Mouse (Mus musculus) megakaryocyte, embryonic 14.5 days (primary cell): ENCODE measurements around the gene Amd1. TPM values are rescaled to one million over a fixed set of nuclear protein-coding genes. Genes with fewer than 3 reads are reported as not detected.

ENCODE experiments used
- H3K27me3 ChIP-seq: replicated peaks from 2 replicates; pipeline ENCODE3; 2012; ENCODE audit warnings: inconsistent platforms
- H3K36me3 ChIP-seq: replicated peaks from 2 replicates; pipeline ENCODE3; 2012; ENCODE audit warnings: low read length, inconsistent platforms, mixed read lengths
- H3K4me1 ChIP-seq: 2 replicates; pipeline ENCODE4 v1.6.1; 2012; ENCODE audit warnings: inconsistent platforms
- H3K4me3 ChIP-seq: replicated peaks from 2 replicates; pipeline ENCODE3; 2012; ENCODE audit warnings: moderate library complexity, mild to moderate bottlenecking, inconsistent platforms
- H3K9me3 ChIP-seq: 2 replicates; pipeline ENCODE4 v1.6.1; 2012; ENCODE audit warnings: inconsistent platforms
- FLI1 ChIP-seq: IDR thresholded peaks from 2 replicates; pipeline ENCODE4 v1.6.1; 2012; ENCODE audit warnings: low read length, inconsistent platforms, mixed read lengths
- GATA1 ChIP-seq: IDR thresholded peaks from 3 replicates; pipeline ENCODE4 v1.6.1; 2012; ENCODE audit warnings: mixed read lengths, low read length, inconsistent platforms, borderline replicate concordance
- polyA plus RNA-seq: library from polyadenylated mRNA; stranded (reverse); fragments of >175 nt; gene quantifications from 2 replicates; pipeline ENCODE4 v1.2.3, GENCODE M21; 2012; ENCODE audit warnings: low replicate concordance; ENCODE audit not compliant: insufficient read depth

Amd1 gene
- 0.79 and 10.4 TPM in 2 replicates for polyA plus RNA-seq

DNA sequence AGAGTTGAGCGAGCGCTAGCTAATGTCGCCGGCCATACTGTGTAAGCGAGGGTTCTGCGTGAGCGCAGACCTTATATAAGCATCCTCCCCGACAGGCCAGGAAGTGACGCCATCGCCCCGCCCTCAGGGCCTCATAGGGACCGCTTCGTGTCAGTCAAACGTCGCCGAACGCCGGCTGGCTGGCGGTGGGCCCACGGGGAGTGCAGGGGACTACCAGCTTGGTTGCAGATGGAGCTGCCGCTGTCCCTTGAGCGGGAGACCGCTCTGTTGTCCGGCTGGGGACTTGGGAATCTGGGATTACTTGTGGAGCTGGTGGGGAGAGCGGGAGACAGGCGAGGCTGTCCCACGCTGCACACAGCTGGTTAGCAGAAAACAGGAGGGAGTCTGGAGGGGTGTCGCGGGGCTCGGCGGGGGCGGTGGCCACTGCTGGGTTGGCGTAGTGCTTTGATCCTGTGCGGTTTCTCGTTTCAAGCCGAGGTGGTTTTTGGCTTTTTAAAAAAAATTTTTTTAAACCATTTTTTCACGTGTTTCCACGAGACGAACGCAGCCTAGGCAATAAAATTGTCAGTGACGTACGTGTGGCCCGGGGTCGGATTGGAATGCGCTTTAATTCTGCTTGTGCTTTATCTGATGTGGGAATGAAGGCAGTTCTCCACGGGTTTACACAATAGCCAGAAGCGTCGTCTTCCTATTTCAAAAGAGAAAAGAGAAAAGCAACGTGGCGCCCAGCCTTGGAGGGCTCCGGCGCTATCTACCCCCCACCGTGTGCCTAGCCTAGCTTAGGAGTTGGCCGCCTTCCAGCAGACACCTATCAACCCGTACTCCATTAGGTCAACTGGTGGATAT, at the start of gene Amd1:
Gene Amd1 (minus strand): TSS at position 47 of the 846 bp plus-strand sequence.
- H3K4me1 ChIP-seq: peaks cover 26% of the 10 kb centered on the region
- H3K9me3 ChIP-seq: peaks cover 10% of the 10 kb centered on the region
- TF ChIP-seq GATA1 (peak; percentile 87; the same call in 2 of the 3 replicates), FLI1 (0 out of 2 replicates have a peak, but pooled peaks have one; percentile 31)
- H3K27me3 ChIP-seq: no peaks in the 10 kb centered on the region
- peak within 1 kb of the TSS; percentile 99 for H3K4me3 ChIP-seq
- peaks cover 36% of the 10 kb centered on the region for H3K36me3 ChIP-seq

GRCm38 (mm10) chr10:40351156-40351555, 49.2 kb upstream of the Amd1 start:
- peak overlapping the region; percentile 99 for H3K4me3 ChIP-seq
- H3K9me3 ChIP-seq: no peaks in the 10 kb centered on the region

GRCm38 (mm10) chr10:40350245-40350932, 48.4 kb upstream of the Amd1 start:
- Histone ChIP-seq H3K9me3 (no peaks in the 10 kb centered on the region), H3K36me3 (peaks cover 12% of the 10 kb centered on the region), H3K4me3 (peak overlapping the region; percentile 99), H3K27me3 (no peaks in the 10 kb centered on the region), H3K4me1 (peaks cover 61% of the 10 kb centered on the region)
- TF ChIP-seq FLI1: no peak
- TF ChIP-seq GATA1: no peak

More at GRCm38 (mm10) chr10:40351156-40351555, 49.2 kb upstream of the Amd1 start:
- Histone ChIP-seq H3K4me1 (peaks cover 59% of the 10 kb centered on the region), H3K27me3 (no peaks in the 10 kb centered on the region), H3K36me3 (peaks cover 12% of the 10 kb centered on the region)
- TF ChIP-seq GATA1 (no peak), FLI1 (no peak)

- H3K4me3 ChIP-seq: peak overlapping the region; percentile 99
- H3K36me3 ChIP-seq: peaks cover 10% of the 10 kb centered on the region
- peaks cover 61% of the 10 kb centered on the region for H3K4me1 ChIP-seq
- H3K9me3 ChIP-seq: no peaks in the 10 kb centered on the region
- H3K27me3 ChIP-seq: no peaks in the 10 kb centered on the region
- TF ChIP-seq GATA1 (no peak), FLI1 (no peak)
Observed at GRCm38 (mm10) chr10:40349631-40350177, 47.7 kb upstream of the Amd1 start.

- no peak for TF ChIP-seq FLI1
- peak; percentile 79; the same call in 2 of the 3 replicates for TF ChIP-seq GATA1
- peaks cover 10% of the 10 kb centered on the region for H3K36me3 ChIP-seq
- H3K4me1 ChIP-seq: peaks cover 61% of the 10 kb centered on the region
- no peaks in the 10 kb centered on the region for H3K9me3 ChIP-seq
- no peaks in the 10 kb centered on the region for H3K27me3 ChIP-seq
- H3K4me3 ChIP-seq: peak overlapping the region; percentile 99
Observed at GRCm38 (mm10) chr10:40348566-40349536, 46.9 kb upstream of the Amd1 start.

DNA sequence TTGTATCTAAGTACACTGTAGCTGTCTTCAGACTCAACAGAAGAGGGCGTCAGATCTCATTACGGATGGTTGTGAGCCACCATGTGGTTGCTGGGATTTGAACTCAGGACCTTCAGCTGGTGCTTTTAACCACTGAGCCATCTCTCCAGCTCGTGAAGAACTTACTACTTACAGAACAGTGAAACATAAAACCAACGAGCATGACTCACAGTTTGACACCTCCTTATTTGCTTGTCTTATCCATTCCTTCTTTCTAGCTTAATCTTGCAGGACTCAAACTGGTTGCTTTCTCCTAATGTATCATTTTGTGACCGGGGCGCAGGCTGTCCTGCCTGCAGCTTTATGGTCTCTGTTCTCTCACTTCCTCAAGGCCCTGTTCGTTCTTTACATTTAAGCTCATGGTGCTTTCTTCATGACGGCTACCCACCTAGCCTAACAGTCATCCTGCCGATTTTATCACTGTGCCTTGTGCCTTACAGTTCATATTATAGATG, 45.5 kb upstream of the Amd1 start:
- no peak for TF ChIP-seq GATA1
- no peak for TF ChIP-seq FLI1
- H3K4me1 ChIP-seq: peaks cover 48% of the 10 kb centered on the region

DNA sequence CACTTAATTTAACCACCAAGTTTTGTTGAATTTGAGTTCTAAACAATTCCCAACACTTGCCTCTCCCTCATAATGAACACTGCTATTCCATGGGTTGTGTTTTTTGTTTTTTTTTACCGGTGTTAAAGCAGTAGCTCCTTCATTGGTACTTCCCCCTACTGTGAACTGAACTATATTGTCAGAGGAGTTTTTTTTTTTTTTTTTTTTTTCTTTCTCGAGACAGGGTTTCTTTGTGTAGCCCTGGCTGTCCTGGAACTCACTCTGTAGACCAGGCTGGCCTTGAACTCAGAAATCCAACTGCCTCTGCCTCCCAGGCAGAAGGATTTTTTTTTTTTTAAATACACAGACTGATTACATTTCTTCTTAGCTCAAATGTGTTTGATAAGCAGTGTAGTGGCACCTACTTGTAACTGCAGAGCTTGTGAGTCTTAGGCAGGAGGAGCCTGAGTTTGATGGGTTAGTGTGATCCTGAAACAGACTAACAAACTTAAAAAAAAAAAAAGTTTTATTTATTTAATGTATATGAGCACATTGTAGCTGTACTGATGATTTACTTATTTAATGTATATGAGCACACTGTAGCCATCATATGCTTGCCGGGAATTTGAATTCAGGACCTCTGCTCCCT, 44.9 kb upstream of the Amd1 start:
- Histone ChIP-seq H3K27me3 (no peaks in the 10 kb centered on the region), H3K4me1 (peaks cover 50% of the 10 kb centered on the region), H3K9me3 (no peaks in the 10 kb centered on the region), H3K4me3 (no peak overlapping the region), H3K36me3 (peaks cover 8% of the 10 kb centered on the region)
- TF ChIP-seq FLI1: no peak
- no peak for TF ChIP-seq GATA1

More for the DNA sequence above, 45.5 kb upstream of the Amd1 start:
- no peaks in the 10 kb centered on the region for H3K27me3 ChIP-seq
- peaks cover 8% of the 10 kb centered on the region for H3K36me3 ChIP-seq
- H3K9me3 ChIP-seq: no peaks in the 10 kb centered on the region
- peak overlapping the region; percentile 99 for H3K4me3 ChIP-seq

- TF ChIP-seq FLI1 (no peak), GATA1 (no peak)
- Histone ChIP-seq H3K4me1 (peaks cover 32% of the 10 kb centered on the region), H3K4me3 (no peak overlapping the region), H3K9me3 (peaks cover 6% of the 10 kb centered on the region; the same call in 1 of the 2 replicates), H3K27me3 (peaks cover 2% of the 10 kb centered on the region), H3K36me3 (no peaks in the 10 kb centered on the region)
Observed at GRCm38 (mm10) chr10:40342036-40342435, 40.0 kb upstream of the Amd1 start.
